Mouse (Mus musculus) liver, embryonic 16.5 days (tissue): Measurements from ENCODE around the gene Cox5b. TPM values are rescaled to one million over a fixed set of nuclear protein-coding genes. Genes with fewer than 3 reads are reported as not detected.

Experiments used
- ATAC-seq: fragments of 200-750 bp; cut with Nextera tagmentation; 2 replicates; pipeline ENCODE4 v1.8.0; 2017; ENCODE audit warnings: low read depth, mild to moderate bottlenecking, moderate number of reproducible peaks, moderate library complexity
- H3K27ac ChIP-seq: fragments of 300-500 bp; sonication (generic); 2 replicates; pipeline ENCODE4 v1.5.1; 2014; ENCODE audit warnings: mild to moderate bottlenecking, low read length
- H3K27me3 ChIP-seq: fragments of 300-500 bp; sonication (generic); 2 replicates; pipeline ENCODE4 v1.6.1; 2014; ENCODE audit warnings: low read depth, low read length, mixed read lengths; ENCODE audit not compliant: control insufficient read depth, insufficient read depth
- H3K36me3 ChIP-seq: fragments of 300-500 bp; sonication (generic); 2 replicates; pipeline ENCODE4 v1.6.1; 2014; ENCODE audit warnings: mild to moderate bottlenecking; ENCODE audit not compliant: control insufficient read depth, insufficient read depth
- H3K4me1 ChIP-seq: fragments of 300-500 bp; sonication (generic); 2 replicates; pipeline ENCODE4 v1.6.1; 2014; ENCODE audit warnings: low read depth, low read length, mixed read lengths; ENCODE audit not compliant: control insufficient read depth
- H3K4me2 ChIP-seq: fragments of 300-500 bp; sonication (generic); 2 replicates; pipeline ENCODE4 v1.6.1; 2014; ENCODE audit warnings: low read depth, low read length, mixed read lengths
- H3K4me3 ChIP-seq: fragments of 300-500 bp; sonication (generic); 2 replicates; pipeline ENCODE4 v1.5.1; 2014; ENCODE audit warnings: low read depth, mild to moderate bottlenecking, low read length
- H3K9ac ChIP-seq: fragments of 300-500 bp; sonication (generic); 2 replicates; pipeline ENCODE4 v1.6.1; 2014; ENCODE audit warnings: low read depth, low read length
- H3K9me3 ChIP-seq: fragments of 300-500 bp; sonication (generic); replicated peaks from 2 replicates; pipeline ENCODE4 v1.6.1; 2016; ENCODE audit warnings: low read length; ENCODE audit not compliant: control insufficient read depth
- WGBS: fragments of 180-500 bp; shearing (Covaris S2); extraction: QIAGEN DNeasy Blood & Tissue Kit; methylation state at CpG from one replicate; pipeline ENCODE4 v1.1.7; 2014; ENCODE audit not compliant: insufficient replicate concordance; 5-methylcytosine and 5-hydroxymethylcytosine counted together
- polyA plus RNA-seq: library from polyadenylated mRNA; unstranded; fragments of >200 nt; fragmentation: Nextera tagmentation; extraction: Ambion mirVana; gene quantifications from 2 replicates; pipeline ENCODE4 v1.2.1, GENCODE M21; 2015

Gene Cox5b
- polyA plus RNA-seq, 1 experiment from 2014 or later = 371 TPM

DNA sequence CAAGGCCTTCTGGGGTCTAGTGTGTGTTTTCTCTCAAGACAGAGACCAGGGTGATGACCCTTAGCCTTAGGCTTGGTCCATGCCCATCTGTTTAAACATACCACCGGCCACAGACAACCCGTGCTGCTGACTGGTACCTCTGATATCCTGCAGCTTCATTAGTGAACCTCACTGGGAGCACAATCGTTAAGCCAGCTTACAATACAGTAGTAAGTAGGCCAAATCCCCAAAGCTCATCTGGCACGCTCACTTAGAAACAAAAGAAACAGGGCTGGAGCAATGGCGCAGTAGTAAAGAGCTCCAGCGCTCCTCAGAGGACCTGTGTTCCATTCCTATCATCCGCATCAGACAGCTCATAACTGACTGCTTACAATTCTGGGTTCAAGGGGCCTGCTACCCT is 10.4 kb upstream of the Cox5b start:
- Histone ChIP-seq H3K27me3 (no peaks in the 10 kb centered on the region), H3K4me2 (no peak overlapping the region), H3K4me3 (no peak overlapping the region), H3K36me3 (no peaks in the 10 kb centered on the region), H3K27ac (no peak overlapping the region), H3K4me1 (no peaks in the 10 kb centered on the region), H3K9me3 (no peaks in the 10 kb centered on the region), H3K9ac (no peak overlapping the region)
- ATAC-seq = no peak
- WGBS = 86% methylated on average over 7 of the region's 7 CpGs

DNA sequence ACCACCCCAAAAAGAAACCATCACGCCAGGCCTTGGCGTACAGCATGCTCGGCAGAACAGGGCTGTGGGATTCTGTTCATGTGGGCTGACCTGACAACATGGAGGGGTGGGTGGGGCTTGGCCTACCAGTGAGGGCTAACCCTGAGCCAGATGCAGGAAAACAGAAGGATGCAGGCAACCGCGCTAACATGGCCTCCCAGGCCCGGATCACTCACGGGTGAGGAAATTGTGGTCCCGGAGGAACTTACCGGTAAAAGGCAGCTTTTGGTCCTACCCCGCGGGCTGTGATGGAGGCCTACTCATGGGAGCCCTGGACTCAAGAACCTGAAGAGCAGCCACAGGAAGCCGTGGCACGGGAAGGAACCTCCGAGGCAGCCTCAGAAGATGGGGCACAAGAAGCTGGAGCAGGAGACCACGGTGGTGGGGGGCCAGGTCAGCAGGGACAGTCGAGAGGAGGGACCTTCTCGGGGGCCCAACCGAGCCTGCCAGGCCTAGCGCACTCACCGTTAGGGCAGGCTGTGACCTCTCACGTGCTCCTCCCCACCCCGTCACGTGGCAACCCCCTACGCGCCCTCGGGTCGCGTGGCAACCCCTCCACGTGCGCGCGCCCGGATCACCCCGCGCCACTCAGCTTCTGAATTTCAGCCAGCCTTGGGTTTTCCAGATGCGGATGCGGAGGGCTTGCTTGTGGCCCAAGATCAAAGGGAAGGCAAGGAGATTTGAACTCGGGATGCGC is 8.5 kb upstream of the Cox5b start, which contains the start of gene Fam178b:
Fam178b (minus strand) TSS at position 564 of the 736 bp plus-strand sequence.
- no peak within 1 kb of the TSS for H3K9ac ChIP-seq
- H3K36me3 ChIP-seq = no peaks in the 10 kb centered on the region
- H3K4me2 ChIP-seq = no peak within 1 kb of the TSS
- H3K4me1 ChIP-seq = no peaks in the 10 kb centered on the region
- H3K4me3 ChIP-seq = no peak within 1 kb of the TSS
- H3K27ac ChIP-seq = no peak within 1 kb of the TSS
- WGBS = 83% methylated on average over 39 of the region's 39 CpGs
- no peaks in the 10 kb centered on the region for H3K9me3 ChIP-seq
- no peaks in the 10 kb centered on the region for H3K27me3 ChIP-seq
- no peak for ATAC-seq

DNA sequence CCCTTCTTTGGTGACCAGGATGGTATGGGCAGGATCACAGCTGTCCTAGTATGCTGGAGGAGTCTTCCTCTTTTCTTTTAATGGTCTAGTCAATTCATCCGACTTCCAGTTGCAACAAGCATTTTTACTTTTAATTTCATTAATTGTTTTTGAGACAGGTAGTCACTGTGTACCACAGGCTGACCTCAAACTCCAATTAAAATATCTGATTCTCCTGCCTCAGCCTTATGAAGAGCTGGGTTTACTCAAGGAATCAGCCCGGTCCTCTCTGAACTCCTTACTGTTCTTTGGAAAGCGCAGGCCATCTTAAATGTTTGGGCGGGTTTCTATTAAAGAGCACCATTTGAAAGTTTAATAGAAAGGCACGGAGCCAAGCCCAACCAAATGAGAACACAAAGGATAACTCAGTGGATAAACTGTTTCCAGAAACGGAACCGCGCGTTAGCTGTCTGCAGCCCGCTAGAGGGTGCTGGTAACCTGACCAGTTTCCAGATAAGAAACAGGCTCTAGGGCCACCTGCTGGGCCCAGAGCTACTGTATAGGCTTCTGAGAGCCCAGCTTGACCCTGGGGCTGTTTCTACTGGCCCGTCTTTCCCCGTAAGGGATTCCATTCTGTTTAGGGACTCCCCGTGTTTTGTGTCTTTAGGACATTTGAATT is 7.3 kb upstream of the Cox5b start:
- H3K9ac ChIP-seq = no peak overlapping the region
- 8% methylated on average over 13 of the region's 13 CpGs for WGBS
- ATAC-seq = peak; percentile 78

GRCm38 (mm10) chr1:36690671-36691235 is 496 bp upstream of the Cox5b start:
- H3K27ac ChIP-seq = peak overlapping the region; percentile 72
- peak overlapping the region; percentile 73 for H3K4me2 ChIP-seq
- peak overlapping the region; percentile 84 for H3K4me3 ChIP-seq
- H3K9me3 ChIP-seq = no peaks in the 10 kb centered on the region
- peaks cover 16% of the 10 kb centered on the region for H3K36me3 ChIP-seq
- peaks cover 16% of the 10 kb centered on the region for H3K4me1 ChIP-seq
- no peaks in the 10 kb centered on the region for H3K27me3 ChIP-seq
- H3K9ac ChIP-seq = peak overlapping the region; percentile 60
- WGBS = 56% methylated on average over 11 of the region's 11 CpGs
- no peak for ATAC-seq

More for the DNA sequence above, 7.3 kb upstream of the Cox5b start:
- Histone ChIP-seq H3K4me2 (no peak overlapping the region), H3K4me3 (no peak overlapping the region), H3K36me3 (no peaks in the 10 kb centered on the region), H3K9me3 (no peaks in the 10 kb centered on the region), H3K27me3 (no peaks in the 10 kb centered on the region), H3K27ac (no peak overlapping the region), H3K4me1 (no peaks in the 10 kb centered on the region)

DNA sequence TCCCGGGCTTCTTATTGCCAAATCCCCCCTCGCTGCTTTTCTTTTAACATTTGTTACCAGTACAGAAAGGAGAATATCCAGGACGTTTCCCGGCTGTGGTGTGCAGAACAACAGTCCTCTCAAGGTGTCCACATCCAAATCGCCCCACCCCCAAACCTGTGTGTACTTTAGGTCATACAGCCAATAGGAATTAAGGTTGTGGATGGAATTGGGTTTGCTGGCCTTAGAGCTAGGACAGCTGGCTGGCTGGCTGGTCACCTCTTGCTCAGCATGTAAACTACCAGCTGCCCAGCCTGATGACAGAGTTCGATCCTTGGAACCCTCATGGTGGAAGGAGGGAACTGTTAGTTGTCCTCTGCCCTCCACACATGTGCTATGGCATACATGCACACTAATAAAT is 3.6 kb downstream of the Cox5b start:
- H3K36me3 ChIP-seq = peaks cover 20% of the 10 kb centered on the region
- no peak overlapping the region for H3K9ac ChIP-seq
- 72% methylated on average over 6 of the region's 6 CpGs for WGBS
- H3K4me1 ChIP-seq = peaks cover 16% of the 10 kb centered on the region
- H3K27me3 ChIP-seq = no peaks in the 10 kb centered on the region
- no peak overlapping the region for H3K27ac ChIP-seq
- H3K4me2 ChIP-seq = no peak overlapping the region
- H3K4me3 ChIP-seq = no peak overlapping the region
- H3K9me3 ChIP-seq = no peaks in the 10 kb centered on the region
- no peak for ATAC-seq

DNA sequence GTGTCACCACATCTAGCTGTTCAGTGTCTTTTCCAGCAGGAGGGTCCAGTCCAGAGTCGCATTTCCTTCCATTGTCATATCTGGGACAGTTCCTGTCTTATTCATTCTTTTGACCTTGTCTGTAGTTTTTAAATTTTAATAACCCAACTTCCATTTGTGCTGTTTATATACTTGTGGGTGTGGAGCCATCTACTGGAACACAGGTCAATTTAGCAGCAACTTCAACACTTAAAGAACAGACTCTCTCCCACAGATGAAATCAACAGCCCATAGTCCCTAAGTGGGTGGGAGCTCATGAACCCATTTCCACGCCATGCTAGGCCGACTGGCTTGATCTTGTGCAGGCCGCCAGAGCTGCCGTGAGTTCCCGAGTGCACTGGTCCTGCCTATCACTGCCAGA is 5.2 kb downstream of the Cox5b start:
- no peak overlapping the region for H3K4me2 ChIP-seq
- no peak overlapping the region for H3K9ac ChIP-seq
- H3K9me3 ChIP-seq = no peaks in the 10 kb centered on the region
- peaks cover 31% of the 10 kb centered on the region for H3K36me3 ChIP-seq
- 70% methylated on average over 6 of the region's 6 CpGs for WGBS
- H3K27ac ChIP-seq = no peak overlapping the region
- no peaks in the 10 kb centered on the region for H3K27me3 ChIP-seq
- H3K4me1 ChIP-seq = peaks cover 10% of the 10 kb centered on the region
- no peak for ATAC-seq
- H3K4me3 ChIP-seq = no peak overlapping the region

DNA sequence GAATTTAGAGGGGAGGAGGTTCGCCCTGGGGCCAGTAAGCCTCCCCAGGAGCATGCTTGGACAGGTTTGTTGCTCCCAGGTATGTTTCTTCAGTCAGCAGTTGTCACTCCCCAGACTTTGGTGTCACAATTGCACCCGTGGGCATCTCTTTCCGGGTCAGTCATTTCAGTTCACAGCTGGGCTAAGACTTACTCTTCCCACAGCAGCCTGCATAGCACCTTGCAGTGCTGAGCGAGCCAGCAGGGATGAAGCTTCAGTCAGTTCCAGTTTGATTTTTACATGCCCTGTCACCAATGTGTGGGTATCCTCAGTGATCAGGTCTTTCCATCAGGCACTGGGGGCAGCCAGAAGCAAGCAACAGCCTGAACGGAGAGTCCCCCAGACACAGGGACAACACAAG is 5.8 kb downstream of the Cox5b start:
- 65% methylated on average over 5 of the region's 5 CpGs for WGBS
- Histone ChIP-seq H3K9ac (no peak overlapping the region), H3K27ac (no peak overlapping the region), H3K4me1 (peaks cover 10% of the 10 kb centered on the region), H3K27me3 (no peaks in the 10 kb centered on the region), H3K4me3 (no peak overlapping the region), H3K4me2 (no peak overlapping the region), H3K36me3 (peaks cover 35% of the 10 kb centered on the region), H3K9me3 (no peaks in the 10 kb centered on the region)
- ATAC-seq = no peak

GRCm38 (mm10) chr1:36707166-36707565 is 15.9 kb downstream of the Cox5b start:
- H3K27ac ChIP-seq = no peak overlapping the region
- no peaks in the 10 kb centered on the region for H3K9me3 ChIP-seq
- H3K36me3 ChIP-seq = peaks cover 16% of the 10 kb centered on the region
- H3K4me2 ChIP-seq = no peak overlapping the region
- H3K4me3 ChIP-seq = no peak overlapping the region
- 61% methylated on average over 2 of the region's 2 CpGs for WGBS
- H3K9ac ChIP-seq = no peak overlapping the region
- no peaks in the 10 kb centered on the region for H3K27me3 ChIP-seq
- H3K4me1 ChIP-seq = peaks cover 15% of the 10 kb centered on the region
- no peak for ATAC-seq

DNA sequence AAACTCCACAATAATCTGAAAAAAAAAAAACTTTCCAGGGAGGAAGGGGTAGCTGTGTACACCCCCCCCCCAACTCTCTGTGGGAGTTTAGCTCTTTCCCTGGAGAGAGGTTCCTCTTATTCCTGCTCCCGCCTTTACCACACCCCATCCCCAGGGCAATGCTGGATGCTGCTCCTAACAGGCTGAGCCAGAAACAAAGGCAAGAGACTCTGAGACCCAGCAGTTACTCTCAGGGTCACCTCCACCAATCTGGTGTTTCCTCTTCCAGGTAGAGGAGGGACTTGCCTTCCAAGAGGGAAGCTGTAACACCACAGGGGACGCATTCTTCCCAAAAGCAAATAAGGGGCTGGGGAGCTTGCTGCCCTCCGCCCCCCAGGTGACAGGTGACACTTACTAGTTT is 16.5 kb downstream of the Cox5b start:
- ATAC-seq = no peak
- H3K9ac ChIP-seq = no peak overlapping the region
- no peak overlapping the region for H3K4me2 ChIP-seq
- H3K36me3 ChIP-seq = peaks cover 14% of the 10 kb centered on the region
- H3K27ac ChIP-seq = no peak overlapping the region
- no peaks in the 10 kb centered on the region for H3K27me3 ChIP-seq
- WGBS = 73% methylated on average over 3 of the region's 3 CpGs
- no peaks in the 10 kb centered on the region for H3K9me3 ChIP-seq
- H3K4me3 ChIP-seq = no peak overlapping the region
- H3K4me1 ChIP-seq = peaks cover 15% of the 10 kb centered on the region
